Mouse (Mus musculus): ENCODE measurements around the gene Gm21188. TPM values are rescaled to one million over a fixed set of nuclear protein-coding genes. Genes with fewer than 3 reads are reported as not detected.

The Gm21188 gene
- 1 to 10 TPM in 1 of 2 experiments, not detected in 1; 1.1 TPM for polyA plus RNA-seq (2017; shearing (Covaris generic))

DNA sequence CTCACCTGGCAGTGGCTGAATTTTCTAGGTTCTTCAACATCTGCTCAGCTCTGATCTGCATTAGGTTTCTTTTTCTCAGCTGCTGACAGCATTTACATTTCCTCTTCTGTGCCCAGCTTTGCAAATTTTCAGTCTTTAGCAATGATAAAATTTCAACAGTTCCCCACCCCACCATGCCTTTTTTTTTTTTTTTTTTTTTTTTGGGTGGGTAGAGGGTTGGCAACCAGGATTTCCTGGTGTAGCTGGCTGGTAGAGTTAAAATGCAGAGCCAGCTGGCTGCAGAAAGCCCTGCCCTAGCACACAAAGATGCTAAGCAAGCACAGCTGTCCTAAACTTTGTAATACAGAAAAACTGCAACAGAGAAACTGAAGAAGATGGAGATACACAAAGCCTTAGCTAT lies at the start of gene Gm21188:
Gene Gm21188 (minus strand): TSS at position 110 of the 400 bp plus-strand sequence.

GRCm38 (mm10) chr13:120026911-120027310 lies 25.1 kb downstream of the Gm21188 start, which contains the start of gene Gm36079:
Gene Gm36079, minus strand, starts transcription at chr13:120027011.

Other genes starting within 250 kb of the Gm21188 start
- gene AF067063, start 222.0 kb downstream of the Gm21188 start, polyA plus RNA-seq (2017; shearing (Covaris generic)) = not detected
- not detected for gene D13Ertd608e, start 216.2 kb downstream of the Gm21188 start, polyA plus RNA-seq (2017; shearing (Covaris generic))
- not detected for gene Tcstv1, start 157.4 kb downstream of the Gm21188 start, polyA plus RNA-seq (2017; shearing (Covaris generic))
- 1 to 10 TPM in 1 of 2 experiments, not detected in 1; 1.1 TPM for gene Gm21761, start 122.9 kb downstream of the Gm21188 start, polyA plus RNA-seq (2017; shearing (Covaris generic))
- gene B020031M17Rik, start 101.4 kb downstream of the Gm21188 start, polyA plus RNA-seq (2017; shearing (Covaris generic)) = not detected
- not detected for gene Gm36079, start 25.2 kb downstream of the Gm21188 start, polyA plus RNA-seq (2017; shearing (Covaris generic))
- gene Gm20767, start 88.1 kb upstream of the Gm21188 start, polyA plus RNA-seq (2017; shearing (Covaris generic)) = not detected
- under 1 TPM in 1 of 2 experiments, not detected in 1; 0.18 TPM for gene Gm21818, start 120.2 kb upstream of the Gm21188 start, polyA plus RNA-seq (2017; shearing (Covaris generic))
- gene Gm21762, start 163.8 kb upstream of the Gm21188 start, polyA plus RNA-seq (2017; shearing (Covaris generic)) = not detected
- 1 to 10 TPM in 1 of 2 experiments, not detected in 1; 1.3 TPM for gene Gm21731, start 186.9 kb upstream of the Gm21188 start, polyA plus RNA-seq (2017; shearing (Covaris generic))
- gene AF067061, start 210.9 kb upstream of the Gm21188 start, polyA plus RNA-seq (2017; shearing (Covaris generic)) = 1 to 10 TPM in 1 of 2 experiments, not detected in 1; 1.8 TPM
- gene BC147527, start 248.2 kb upstream of the Gm21188 start, polyA plus RNA-seq (2017; shearing (Covaris generic)) = 10 to 100 TPM; 66.2 to 71.7 TPM